21 mouse cellular contexts compared by ENCODE assay signal in the genomic region with DNA sequence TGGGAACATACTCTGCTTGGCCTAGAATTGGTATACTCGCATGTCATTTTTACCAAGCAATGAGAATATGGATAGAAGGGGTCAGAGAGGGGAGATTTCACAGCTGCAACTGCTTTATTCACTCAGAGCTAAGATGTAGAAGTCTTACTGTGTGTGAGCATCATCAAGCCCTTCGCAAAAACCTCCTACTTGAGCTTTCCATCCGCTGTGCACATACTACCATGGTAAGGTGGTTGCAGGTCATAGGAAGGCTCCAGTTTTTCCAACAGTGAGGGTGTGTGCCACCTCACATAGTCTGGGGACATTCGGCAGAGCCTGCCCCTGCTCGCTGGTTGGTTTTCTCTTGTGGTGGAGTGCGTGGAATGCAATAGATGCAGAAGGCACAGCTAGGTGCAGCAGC. TPM values are rescaled to one million over a fixed set of nuclear protein-coding genes. Genes with fewer than 3 reads are reported as not detected.
"Had no signal": no experiment of that assay in that cellular context is flagged by ENCODE, and none has a peak within 500 bp of the region (broad histone marks: within the 10 kb centered on the region; RNA-seq: fewer than 3 reads in every experiment).

No protein-coding gene starts in this region.

- H3K4me1 ChIP-seq: liver, embryonic 12.5 days; liver, embryonic 15.5 days; lung, embryonic 15.5 days; megakaryocyte, embryonic 14.5 days had no signal

- H3K27me3 ChIP-seq: limb, embryonic 13.5 days; liver, embryonic 12.5 days; liver, embryonic 15.5 days; lung, embryonic 15.5 days; megakaryocyte, embryonic 14.5 days; midbrain, embryonic 13.5 days; neural tube, embryonic 13.5 days had no signal

- H3K9me3 ChIP-seq: limb, embryonic 10.5 days; limb, embryonic 13.5 days; liver, embryonic 12.5 days; liver, embryonic 15.5 days; lung, embryonic 15.5 days; midbrain, embryonic 13.5 days; neural tube, embryonic 13.5 days had no signal

- H3K4me3 ChIP-seq: limb, embryonic 10.5 days; limb, embryonic 13.5 days; liver, embryonic 12.5 days; liver, embryonic 15.5 days; lung, embryonic 15.5 days; megakaryocyte, embryonic 14.5 days; midbrain, embryonic 13.5 days; myocyte; neural tube, embryonic 13.5 days had no signal

- H3K4me2 ChIP-seq: limb, embryonic 13.5 days; liver, embryonic 12.5 days; liver, embryonic 15.5 days; lung, embryonic 15.5 days; midbrain, embryonic 13.5 days; neural tube, embryonic 13.5 days had no signal

- H3K27ac ChIP-seq: limb, embryonic 13.5 days; liver, embryonic 12.5 days; liver, embryonic 15.5 days; lung, embryonic 15.5 days; midbrain, embryonic 13.5 days; neural tube, embryonic 13.5 days had no signal

- H3K9ac ChIP-seq: limb, embryonic 13.5 days; liver, embryonic 12.5 days; liver, embryonic 15.5 days; lung, embryonic 15.5 days; midbrain, embryonic 13.5 days; neural tube, embryonic 13.5 days had no signal

- ATAC-seq: liver, embryonic 12.5 days; midbrain, embryonic 13.5 days had no signal

- DNase-seq: kidney, adult 2 months; kidney, postnatal 14 days; kidney, postnatal 4 days; liver; lung, adult 18-20 months; lung, postnatal 36 days; retina, postnatal 1 day; right cerebral cortex, postnatal 25 days; spleen, adult 18-20 months; thymus, adult 2 months; thymus, postnatal 14 days; thymus, postnatal 4 days had no signal

RNA-seq across cellular contexts. Expression of a gene that starts 55.1 kb away (rescaled TPM):
- polyA plus RNA-seq: neural tube, embryonic 13.5 days had no signal
